Mouse (Mus musculus) ES-E14 (cell line): ENCODE measurements around the gene Wbp1l.

ENCODE experiments used
- CHD2 ChIP-seq: IDR thresholded peaks from 2 replicates; pipeline ENCODE4 v1.6.1; 2014; ENCODE audit warnings: mild to moderate bottlenecking, low read depth, low read length, inconsistent platforms
- HCFC1 ChIP-seq: IDR thresholded peaks from 2 replicates; pipeline ENCODE4 v1.6.1; 2012; ENCODE audit warnings: low read length, inconsistent platforms, borderline replicate concordance; ENCODE audit not compliant: insufficient read depth
- MAFK ChIP-seq: IDR thresholded peaks from 2 replicates; pipeline ENCODE4 v1.6.1; 2014; ENCODE audit warnings: mild to moderate bottlenecking, low read depth, low read length, inconsistent platforms; ENCODE audit not compliant: insufficient read depth
- ZC3H11A ChIP-seq: IDR thresholded peaks from 2 replicates; pipeline ENCODE4 v1.6.1; 2012; ENCODE audit warnings: low read depth, mild to moderate bottlenecking, inconsistent platforms, low read length, borderline replicate concordance
- ZNF384 ChIP-seq: IDR thresholded peaks from 2 replicates; pipeline ENCODE4 v1.6.1; 2012; ENCODE audit warnings: low read depth, low read length, inconsistent platforms

DNA sequence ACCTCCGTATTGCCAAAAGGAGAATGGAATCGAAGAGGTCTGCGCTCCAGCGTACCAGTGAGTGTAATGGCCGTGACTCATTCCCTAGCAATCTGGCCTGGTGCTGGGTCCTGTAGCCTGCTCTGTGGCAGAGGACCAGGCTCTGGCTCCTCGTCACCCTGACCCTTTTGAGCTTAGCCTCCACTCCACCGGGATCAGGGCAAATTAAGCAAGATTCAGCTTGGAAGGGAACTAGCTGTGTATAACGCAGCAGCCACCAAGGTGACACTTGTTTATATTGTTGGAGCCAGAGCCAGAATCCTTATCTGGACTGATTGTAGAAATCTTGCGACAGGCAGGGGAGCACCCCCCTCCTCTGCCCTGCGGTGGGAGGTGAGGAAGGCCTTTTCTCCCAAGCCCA lies 29.5 kb downstream of the Wbp1l start:
- no peak for TF ChIP-seq MAFK
- no peak for TF ChIP-seq ZNF384
- TF ChIP-seq HCFC1, result no peak
- no peak for TF ChIP-seq CHD2
- no peak for TF ChIP-seq ZC3H11A
